Mouse (Mus musculus): Measurements from ENCODE around the gene Tmem132a. TPM values are rescaled to one million over a fixed set of nuclear protein-coding genes. Genes with fewer than 3 reads are reported as not detected.

Gene Tmem132a
- 0.12 TPM for total RNA-seq (2023)

GRCm38 (mm10) chr19:10869886-10870527 is at the start of gene Tmem132a:
Tmem132a (minus strand) TSS chr19:10869940.

GRCm38 (mm10) chr19:10895016-10895528 is 25.3 kb upstream of the Tmem132a start, which contains the start of gene Prpf19:
Prpf19 (plus strand) TSS chr19:10895231.

GRCm38 (mm10) chr19:10881426-10882154 is 11.8 kb upstream of the Tmem132a start, which contains the start of gene Tmem109:
Tmem109 (minus strand) TSS chr19:10882001.

GRCm38 (mm10) chr19:10839010-10839892 is 30.5 kb downstream of the Tmem132a start, which contains the start of gene Slc15a3:
Slc15a3 (plus strand) TSS chr19:10839727.

GRCm38 (mm10) chr19:10829436-10830175 is 40.1 kb downstream of the Tmem132a start, which contains the start of gene Cd6:
Cd6 (minus strand) TSS chr19:10830058.

Other genes starting within 250 kb of the Tmem132a start
- gene Vwce, start 235.7 kb downstream of the Tmem132a start, total RNA-seq (2023) = 7.6 TPM
- gene Pga5, start 191.9 kb downstream of the Tmem132a start, total RNA-seq (2023) = not detected
- gene Vps37c, start 181.2 kb downstream of the Tmem132a start, total RNA-seq (2023) = 18.1 TPM
- gene Cd5, start 130.9 kb downstream of the Tmem132a start, total RNA-seq (2023) = 143 TPM
- gene Cd6, start 39.9 kb downstream of the Tmem132a start, total RNA-seq (2023) = 177 TPM
- gene Slc15a3, start 30.2 kb downstream of the Tmem132a start, total RNA-seq (2023) = 4.6 TPM
- 24.1 TPM for gene Tmem109, start 12.1 kb upstream of the Tmem132a start, total RNA-seq (2023)
- gene Prpf19, start 25.3 kb upstream of the Tmem132a start, total RNA-seq (2023) = 92.4 TPM
- not detected for gene Zp1, start 50.7 kb upstream of the Tmem132a start, total RNA-seq (2023)
- gene Ptgdr2, start 67.2 kb upstream of the Tmem132a start, total RNA-seq (2023) = not detected
- 29.4 TPM for gene Ccdc86, start 79.3 kb upstream of the Tmem132a start, total RNA-seq (2023)
- gene Ms4a10, start 104.7 kb upstream of the Tmem132a start, total RNA-seq (2023) = not detected
- not detected for gene Ms4a15, start 123.3 kb upstream of the Tmem132a start, total RNA-seq (2023)
- not detected for gene Ms4a18, start 148.1 kb upstream of the Tmem132a start, total RNA-seq (2023)
- not detected for gene Ms4a8a, start 211.2 kb upstream of the Tmem132a start, total RNA-seq (2023)